Mouse (Mus musculus): Measurements from ENCODE around the gene Cchcr1.

Gene Cchcr1

DNA sequence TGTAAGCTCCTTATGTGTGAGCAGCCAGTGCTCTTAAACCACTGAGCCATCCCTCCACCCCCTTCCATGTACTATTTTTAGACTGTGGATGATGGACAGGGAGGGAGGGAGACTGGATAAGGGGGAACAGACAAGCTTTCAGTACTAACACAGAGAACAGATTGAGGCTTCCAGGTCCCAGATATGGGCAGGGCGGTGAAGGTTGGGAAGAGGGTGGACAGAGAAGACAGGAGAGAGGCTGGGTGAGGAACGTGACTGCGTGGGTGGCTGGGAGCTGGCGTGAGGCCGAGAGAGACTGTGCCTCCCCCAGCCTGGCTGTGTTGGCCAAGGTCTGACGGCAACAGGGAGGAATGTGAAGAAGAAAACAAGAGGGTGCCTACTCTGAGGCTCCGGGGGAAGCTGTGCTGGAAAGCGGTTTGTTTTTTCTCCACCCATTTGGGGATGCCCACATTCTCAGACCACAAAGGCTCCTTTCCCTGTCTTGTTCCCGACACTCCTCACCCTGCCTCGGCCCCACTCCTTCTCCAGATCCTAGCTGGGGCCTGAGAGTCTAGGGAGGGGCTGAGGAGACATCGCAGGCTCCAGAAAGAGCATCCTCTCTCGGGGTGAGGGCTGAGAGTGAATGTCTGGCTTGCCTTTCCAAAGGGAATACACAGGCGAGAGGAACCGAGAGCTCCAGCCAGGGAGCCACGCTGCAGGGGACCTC lies 32.7 kb downstream of the Cchcr1 start:
- in situ Hi-C loops (cut with MboI; ENCODE audit: unreplicated experiment in 2 of 2), result no loop called here

DNA sequence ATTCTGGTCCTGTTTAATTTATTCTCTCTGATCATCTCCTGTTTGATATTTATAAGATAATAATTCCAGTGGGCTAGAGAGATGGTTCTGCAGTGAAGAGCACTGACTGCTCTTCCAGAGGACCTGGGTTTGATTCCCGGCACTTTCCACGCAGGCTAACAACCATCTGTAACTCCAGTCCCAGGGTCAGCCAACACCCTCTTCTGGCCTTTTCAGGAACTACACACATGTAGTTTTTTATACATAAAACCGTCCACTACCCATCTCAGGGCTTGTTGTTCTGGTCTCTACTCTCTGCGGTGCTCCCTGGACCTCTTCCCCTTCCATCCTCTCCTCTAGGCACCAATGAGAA lies 33.2 kb downstream of the Cchcr1 start:
- in situ Hi-C loops (cut with MboI; ENCODE audit: unreplicated experiment in 2 of 2), result no loop called here

DNA sequence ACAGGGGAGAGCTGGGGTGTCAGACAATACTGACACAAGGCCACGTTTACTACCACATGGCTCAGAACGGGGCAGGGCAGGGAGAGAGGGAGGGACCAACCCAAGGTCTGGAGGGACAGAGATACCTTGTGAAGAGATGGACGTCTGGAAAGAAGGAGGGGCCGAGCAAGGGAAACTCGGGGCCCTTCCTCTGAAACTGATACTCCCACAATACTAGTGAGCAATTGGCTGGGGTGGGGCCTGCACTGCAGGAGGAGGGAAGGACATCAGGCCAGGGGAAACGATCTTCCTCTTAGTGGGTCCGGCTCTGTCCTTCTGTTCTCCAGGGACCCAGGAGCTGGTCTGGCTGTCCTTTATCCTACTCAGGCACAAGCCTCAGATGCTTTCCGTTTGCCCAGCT lies 34.0 kb downstream of the Cchcr1 start:
- in situ Hi-C loops (cut with MboI; ENCODE audit: unreplicated experiment in 2 of 2), result no loop called here

DNA sequence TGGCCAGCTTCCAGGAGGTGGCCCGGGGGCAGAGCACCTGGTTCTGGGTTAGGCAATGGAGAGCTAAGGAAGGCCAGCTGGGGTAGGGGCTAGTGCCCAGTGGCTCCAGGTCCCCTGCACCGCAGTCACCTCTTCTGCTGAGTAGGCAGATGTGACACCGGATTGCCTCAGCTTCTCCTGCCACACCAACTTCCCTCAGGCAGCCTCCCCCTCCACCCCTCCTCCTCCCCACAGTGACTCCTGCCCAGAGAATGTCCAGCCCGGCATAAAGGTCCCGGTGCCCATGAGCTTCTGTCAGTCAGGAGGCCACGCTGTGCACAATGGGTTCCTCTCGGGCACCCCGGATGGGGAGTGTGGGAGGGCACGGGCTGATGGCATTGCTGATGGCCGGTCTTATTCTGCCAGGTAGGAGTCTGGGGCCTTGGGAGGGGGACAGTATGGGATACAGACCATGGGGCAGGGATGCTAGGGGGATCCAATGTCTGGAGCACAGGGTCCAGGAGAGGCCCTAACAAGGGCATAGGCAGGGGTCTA lies 35.0 kb downstream of the Cchcr1 start, which contains the start of gene Cdsn:
TSS of gene Cdsn (plus strand) at position 248 of the 534 bp plus-strand sequence.
- in situ Hi-C loops (cut with MboI; ENCODE audit: unreplicated experiment in 2 of 2), result no loop called here

DNA sequence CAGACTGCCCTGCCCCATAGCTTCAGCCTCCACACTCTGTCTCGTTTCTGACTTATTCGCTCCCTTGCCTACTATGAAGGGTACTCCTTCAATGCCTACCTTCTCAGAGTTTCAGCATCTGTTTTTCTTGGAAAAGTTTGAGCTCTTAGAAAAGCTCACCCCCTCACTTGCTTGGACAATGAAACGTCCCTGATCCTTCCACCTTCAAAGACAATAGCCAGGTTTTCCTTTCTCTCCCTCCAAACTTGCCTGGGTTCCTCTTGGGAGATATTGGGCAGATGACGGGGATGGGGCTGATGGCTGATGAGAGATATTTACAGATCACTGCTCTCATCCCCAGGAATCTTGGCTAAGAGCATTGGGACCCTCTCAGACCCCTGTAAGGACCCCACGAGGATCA lies 37.4 kb downstream of the Cchcr1 start:
- in situ Hi-C loops (cut with MboI; ENCODE audit: unreplicated experiment in 2 of 2), result no loop called here

DNA sequence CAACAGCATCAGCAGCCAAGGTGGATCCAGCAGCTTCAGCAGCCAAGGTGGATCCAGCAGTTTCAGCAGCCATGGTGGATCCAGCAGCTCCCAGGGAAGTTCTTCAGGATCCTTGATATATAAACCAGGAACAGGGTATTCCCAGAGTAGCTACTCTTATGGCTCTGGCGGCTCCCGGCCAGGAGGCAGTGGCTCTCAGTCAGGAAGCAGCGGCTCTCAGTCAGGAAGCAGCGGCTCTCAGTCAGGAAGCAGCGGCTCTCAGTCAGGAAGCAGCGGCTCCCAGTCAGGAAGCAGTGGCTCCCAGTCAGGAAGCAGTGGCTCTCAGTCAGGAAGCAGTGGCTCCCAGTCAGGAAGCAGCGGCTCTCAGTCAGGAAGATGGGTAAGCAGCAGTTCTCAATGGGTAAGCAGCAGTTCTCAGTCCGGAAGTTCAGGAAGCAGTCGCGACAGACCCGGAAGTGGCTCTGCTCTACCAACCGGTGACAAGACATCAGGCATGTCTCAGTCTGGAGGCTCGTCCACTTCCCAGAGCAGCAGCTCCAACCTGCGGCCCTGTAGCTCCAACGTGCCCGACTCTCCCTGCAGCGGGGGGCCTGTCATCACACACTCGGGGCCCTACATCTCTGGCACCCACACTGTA lies 38.0 kb downstream of the Cchcr1 start:
- in situ Hi-C loops (cut with MboI; ENCODE audit: unreplicated experiment in 2 of 2), result no loop called here

DNA sequence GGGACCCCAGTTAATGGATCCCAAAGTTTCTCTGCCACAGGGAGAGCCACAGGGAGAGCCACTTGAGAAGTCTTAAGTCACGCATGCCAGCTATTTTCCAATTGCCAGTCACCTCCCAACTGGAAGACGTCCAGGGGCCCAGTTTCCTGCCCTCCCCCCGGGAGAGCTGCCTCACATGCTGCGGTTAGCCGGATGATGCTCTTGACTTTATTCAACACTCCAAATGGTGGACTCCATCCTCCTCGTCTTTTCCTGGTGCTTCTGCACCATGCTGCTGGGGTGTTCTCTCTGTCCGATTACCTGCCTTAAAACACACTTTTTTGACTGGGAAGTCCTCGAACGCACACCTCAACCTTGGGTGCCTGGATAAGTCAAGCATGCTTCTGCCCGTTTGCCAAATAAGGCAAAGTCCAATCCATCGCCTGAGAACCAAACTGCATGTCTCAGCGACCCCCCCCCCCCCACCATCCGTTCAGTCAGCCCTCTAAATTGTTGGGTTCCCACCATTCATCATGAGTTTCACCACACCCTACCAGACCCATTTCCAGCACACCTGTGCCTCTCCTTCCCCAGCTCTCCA lies 39.4 kb downstream of the Cchcr1 start:
- in situ Hi-C loops (cut with MboI; ENCODE audit: unreplicated experiment in 2 of 2), result no loop called here

DNA sequence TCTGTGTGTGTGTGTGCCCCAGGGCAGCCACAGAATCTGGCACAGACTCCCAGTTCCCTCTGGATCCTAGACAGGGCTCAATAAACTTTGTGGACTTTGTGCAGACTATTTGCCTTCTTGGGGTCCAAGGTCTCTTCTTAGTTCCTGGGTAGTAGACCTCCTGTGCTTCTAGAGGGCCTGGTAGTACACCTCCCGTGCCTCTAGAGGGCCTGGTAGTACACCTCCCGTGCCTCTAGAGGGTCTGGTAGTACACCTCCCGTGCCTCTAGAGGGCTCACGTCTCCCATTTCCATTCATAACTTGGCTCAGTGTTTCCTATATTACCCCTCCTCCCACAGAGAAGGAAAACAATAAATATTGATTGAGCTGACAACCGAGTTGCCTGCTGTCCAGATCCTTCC lies 39.9 kb downstream of the Cchcr1 start:
- in situ Hi-C loops (cut with MboI; ENCODE audit: unreplicated experiment in 2 of 2), result no loop called here

DNA sequence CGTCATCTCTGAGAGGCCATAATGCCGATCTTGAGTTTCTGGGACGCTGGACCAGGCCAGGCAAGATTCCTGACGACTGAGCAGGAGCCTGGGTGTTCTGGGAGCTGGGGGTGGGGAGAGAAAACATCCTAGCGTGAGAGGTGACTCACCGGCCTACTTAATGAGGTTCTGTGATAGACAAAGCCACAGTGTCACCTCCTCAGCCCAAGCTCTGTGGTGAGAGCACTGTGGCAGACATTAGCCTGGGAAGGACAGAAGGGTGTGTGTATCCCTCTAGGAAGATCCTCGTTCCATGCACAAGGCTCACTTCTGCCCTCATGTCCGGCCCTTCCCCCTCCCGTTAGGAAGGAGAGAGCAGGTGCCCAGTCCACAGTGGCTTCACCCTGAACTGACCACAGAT lies 40.5 kb downstream of the Cchcr1 start:
- in situ Hi-C loops (cut with MboI; ENCODE audit: unreplicated experiment in 2 of 2), result no loop called here

DNA sequence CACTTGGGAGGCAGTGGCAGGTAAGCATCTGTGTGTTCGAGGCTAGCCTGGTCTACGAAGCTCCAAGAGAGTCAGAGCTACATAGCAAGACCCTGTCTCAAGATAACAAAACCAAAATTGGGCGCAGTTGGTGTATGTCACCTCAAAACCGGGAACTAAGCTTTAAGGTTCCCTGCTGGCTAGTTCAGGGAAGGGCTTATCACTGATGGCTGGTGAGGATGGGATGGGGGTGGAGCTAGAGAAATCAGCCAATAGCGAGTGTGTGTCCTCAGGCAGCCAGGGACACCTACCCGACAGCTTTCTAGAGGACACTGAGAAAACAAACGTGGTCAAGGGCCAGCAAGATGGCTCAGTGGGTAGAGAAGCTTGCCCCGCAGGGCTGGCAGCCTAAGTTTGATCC lies 41.3 kb downstream of the Cchcr1 start:
- in situ Hi-C loops (cut with MboI; ENCODE audit: unreplicated experiment in 2 of 2), result no loop called here

DNA sequence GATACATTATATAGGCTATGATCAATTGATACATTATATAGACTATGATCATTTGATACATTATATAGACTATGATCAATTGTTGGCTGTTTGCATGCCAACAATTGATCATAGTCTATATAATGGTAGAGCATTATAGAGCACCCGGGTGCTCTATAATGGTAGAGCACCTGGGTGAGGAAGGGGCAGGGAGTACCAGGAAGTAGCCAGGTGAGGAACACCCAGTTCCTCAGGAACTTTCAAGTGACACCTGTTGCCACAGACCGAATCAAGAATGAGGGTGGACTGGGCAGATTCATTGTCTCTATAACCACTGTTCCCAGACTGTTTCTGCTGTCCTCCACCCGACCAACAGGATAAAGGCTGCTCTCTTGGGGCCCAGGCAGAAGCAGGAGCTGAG lies 50.2 kb downstream of the Cchcr1 start, which contains the start of gene 2300002M23Rik:
TSS of gene 2300002M23Rik (plus strand) at position 301 of the 400 bp plus-strand sequence.
- in situ Hi-C loops (cut with MboI; ENCODE audit: unreplicated experiment in 2 of 2), result no loop called here

DNA sequence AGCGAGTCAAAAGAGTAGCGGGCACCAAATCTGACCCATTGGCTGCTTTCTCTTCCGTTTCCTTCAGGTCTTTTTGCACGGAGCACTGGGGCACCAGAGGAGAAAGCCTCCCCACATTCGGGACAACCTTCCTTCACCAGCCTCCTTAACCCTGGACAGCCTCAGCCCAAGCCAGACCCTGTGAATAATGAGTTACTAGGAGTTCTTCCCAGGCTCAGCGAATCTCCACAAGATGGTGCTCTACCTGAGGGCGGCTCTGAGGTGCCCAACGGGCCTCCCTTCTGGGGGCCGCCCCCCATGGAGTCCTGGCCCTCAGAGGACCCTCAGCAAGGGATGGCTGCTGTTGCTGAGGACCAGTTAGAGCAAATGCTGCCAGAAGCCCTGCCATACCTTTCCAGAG lies 50.9 kb downstream of the Cchcr1 start:
- in situ Hi-C loops (cut with MboI; ENCODE audit: unreplicated experiment in 2 of 2), result no loop called here

DNA sequence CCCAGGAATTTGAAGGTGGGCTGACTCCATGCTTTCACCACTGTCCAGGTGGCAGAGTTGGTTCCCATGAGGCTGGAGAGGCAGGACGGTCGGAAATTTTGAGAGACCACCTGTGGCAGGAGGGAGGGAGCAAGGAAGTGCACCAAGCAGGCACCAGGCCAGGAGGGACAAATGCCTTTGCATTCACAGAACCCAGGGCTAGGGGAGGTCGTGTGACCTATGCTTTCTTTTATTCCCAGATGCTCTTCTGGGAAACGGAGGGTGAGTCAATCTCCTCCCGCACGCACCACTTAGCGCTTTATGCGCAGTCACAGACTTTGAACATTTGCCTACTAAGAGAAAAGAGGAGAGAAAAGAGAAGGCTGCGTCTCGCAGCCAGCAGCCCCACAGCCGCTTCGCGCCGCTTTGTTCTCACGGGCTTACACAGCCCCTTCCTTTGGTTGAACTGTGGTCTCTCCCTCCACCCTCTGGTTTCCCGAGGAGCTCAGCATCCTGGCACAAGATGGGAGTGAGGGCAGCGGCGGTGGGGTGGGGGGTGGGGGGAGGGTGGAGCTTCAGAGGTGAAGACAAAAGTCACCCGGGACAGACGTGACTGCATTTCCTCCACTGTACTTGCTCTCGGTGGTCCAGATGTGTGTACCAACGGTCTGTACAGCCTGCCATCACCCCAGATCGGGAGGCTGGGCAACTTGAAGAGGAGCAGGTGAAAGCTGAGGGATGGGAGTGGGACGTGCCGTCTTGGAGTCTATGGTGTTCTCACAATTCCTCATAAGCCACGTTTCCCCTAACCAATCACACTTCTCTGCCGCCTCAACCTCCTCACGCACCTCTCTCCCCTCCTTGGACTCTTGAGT lies 52.4 kb downstream of the Cchcr1 start:
- in situ Hi-C loops (cut with MboI; ENCODE audit: unreplicated experiment in 2 of 2), result no loop called here

DNA sequence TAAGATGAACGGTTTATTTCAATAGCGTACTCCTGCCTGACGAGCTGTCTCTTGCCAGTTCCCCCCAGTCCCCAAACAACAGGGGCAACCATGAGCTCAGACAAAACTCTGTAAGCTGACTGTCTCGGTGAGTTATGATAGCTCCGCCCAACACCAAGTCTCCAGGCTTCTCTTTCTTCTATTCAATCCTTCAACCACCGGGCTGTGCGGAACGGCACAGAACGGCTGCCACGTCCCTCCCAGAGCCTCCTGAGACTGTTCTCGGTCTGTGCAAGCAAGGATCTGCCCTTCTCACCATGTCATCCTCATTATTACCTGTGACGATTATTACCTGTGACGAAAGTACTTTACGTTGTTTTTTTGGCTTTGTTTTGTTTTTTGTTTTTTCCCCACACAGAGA lies 53.9 kb downstream of the Cchcr1 start:
- in situ Hi-C loops (cut with MboI; ENCODE audit: unreplicated experiment in 2 of 2), result no loop called here

DNA sequence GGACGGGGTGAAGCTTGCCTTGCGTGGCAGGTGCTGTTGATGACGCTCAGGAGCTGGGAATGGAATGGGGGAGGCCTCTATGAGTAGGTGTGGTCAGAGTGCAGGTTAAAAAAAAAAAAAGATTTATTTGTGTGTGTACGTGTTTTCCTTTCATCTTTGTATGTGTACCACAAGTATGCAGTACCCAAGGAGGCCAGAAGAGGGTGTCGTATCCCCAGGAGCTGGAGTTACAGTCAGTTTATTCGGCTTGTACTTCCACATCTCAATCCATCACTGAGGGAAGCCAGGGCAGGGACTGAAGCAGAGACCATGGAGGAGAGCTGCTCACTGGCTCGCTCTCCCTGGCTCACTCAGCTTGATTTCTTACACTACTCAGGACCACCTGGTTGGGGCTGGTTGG lies 54.6 kb downstream of the Cchcr1 start:
- in situ Hi-C loops (cut with MboI; ENCODE audit: unreplicated experiment in 2 of 2), result no loop called here

DNA sequence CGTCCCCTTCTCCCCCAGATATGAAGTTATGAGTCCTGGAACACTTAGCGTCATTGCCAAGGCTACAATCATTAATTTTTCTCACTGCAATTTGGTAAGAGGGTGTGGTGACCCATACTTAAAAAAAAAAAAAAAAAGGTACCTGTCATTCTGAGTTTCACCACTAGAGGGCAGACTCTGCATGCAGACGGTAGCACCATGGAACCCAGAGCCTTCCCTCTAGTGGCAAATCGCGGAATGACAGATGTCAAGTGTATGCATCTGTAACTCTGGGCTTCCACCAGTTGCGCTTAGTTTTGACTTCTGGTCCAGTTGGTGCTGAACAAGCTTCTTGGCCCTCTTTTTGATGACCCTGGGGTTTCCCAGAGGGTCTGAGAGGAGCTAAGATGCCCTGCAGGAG lies 61.3 kb downstream of the Cchcr1 start:
- in situ Hi-C loops (cut with MboI; ENCODE audit: unreplicated experiment in 2 of 2), result no loop called here
